Mouse (Mus musculus) frontal cortex, adult (tissue): Measurements from ENCODE around the gene Cldn34b3.
"Not testable (repeated sequence)": the region's sequence is repeated elsewhere in the genome, so short reads cannot be mapped to it uniquely, and the experiment has no call there.

Source experiments
- ATAC-seq: cut with Nextera tagmentation; 2 replicates; pipeline ENCODE4 v1.9.2; 2017; ENCODE audit warnings: mild to moderate bottlenecking, moderate library complexity, mixed read lengths; ENCODE audit not compliant: low TSS enrichment

The Cldn34b3 gene

GRCm38 (mm10) chrX:76264004-76264403 is at the start of gene Cldn34b3:
Gene Cldn34b3 (plus strand): TSS chrX:76264304.
- not testable (repeated sequence) for ATAC-seq
